Mouse (Mus musculus) embryonic facial prominence, embryonic 10.5 days (tissue): ENCODE data around the gene Gnb3. TPM values are rescaled to one million over a fixed set of nuclear protein-coding genes. Genes with fewer than 3 reads are reported as not detected.

ENCODE experiments used
- polyA plus RNA-seq: library from polyadenylated mRNA; unstranded; fragments of >200 nt; fragmentation: Nextera tagmentation; extraction: Ambion mirVana; gene quantifications from 2 replicates; pipeline ENCODE4 v1.2.1, GENCODE M21; 2016

Gnb3 gene
- polyA plus RNA-seq, 1 experiment from 2014 or later = 0.97 TPM

Other genes with a start within 250 kb of the Gnb3 start
- gene C1s2, start 204.2 kb downstream of the Gnb3 start, polyA plus RNA-seq = not detected in 2 replicates
- 41.4 and 46.6 TPM in 2 replicates for gene Lpcat3, start 177.2 kb downstream of the Gnb3 start, polyA plus RNA-seq
- 233 and 257 TPM in 2 replicates for gene Emg1, start 128.1 kb downstream of the Gnb3 start, polyA plus RNA-seq
- 473 and 496 TPM in 2 replicates for gene Phb2, start 127.9 kb downstream of the Gnb3 start, polyA plus RNA-seq
- 9.3 and 10.4 TPM in 2 replicates for gene Ptpn6, start 101.6 kb downstream of the Gnb3 start, polyA plus RNA-seq
- 425 and 454 TPM in 2 replicates for gene Grcc10, start 98.9 kb downstream of the Gnb3 start, polyA plus RNA-seq
- not detected in 2 replicates for gene Gm45234, start 84.3 kb downstream of the Gnb3 start, polyA plus RNA-seq
- 12.6 and 15.2 TPM in 2 replicates for gene Atn1, start 83.8 kb downstream of the Gnb3 start, polyA plus RNA-seq
- gene Eno2, start 70.6 kb downstream of the Gnb3 start, polyA plus RNA-seq = 2.3 and 2.4 TPM in 2 replicates
- 0.50 and 0.74 TPM in 2 replicates for gene Lrrc23, start 60.5 kb downstream of the Gnb3 start, polyA plus RNA-seq
- gene Spsb2, start 31.6 kb downstream of the Gnb3 start, polyA plus RNA-seq = 7.1 and 8.3 TPM in 2 replicates
- 829 and 899 TPM in 2 replicates for gene Tpi1, start 26.0 kb downstream of the Gnb3 start, polyA plus RNA-seq
- gene Usp5, start 10.8 kb downstream of the Gnb3 start, polyA plus RNA-seq = 191 and 212 TPM in 2 replicates
- 225 and 238 TPM in 2 replicates for gene Cdca3, start 10.7 kb downstream of the Gnb3 start, polyA plus RNA-seq
- 12.2 and 17.0 TPM in 2 replicates for gene P3h3, start 17.5 kb upstream of the Gnb3 start, polyA plus RNA-seq
- gene Gpr162, start 23.7 kb upstream of the Gnb3 start, polyA plus RNA-seq = 1.3 and 1.4 TPM in 2 replicates
- not detected in 2 replicates for gene Cd4, start 47.9 kb upstream of the Gnb3 start, polyA plus RNA-seq
- 1.2 and 1.6 TPM in 2 replicates for gene Lag3, start 71.4 kb upstream of the Gnb3 start, polyA plus RNA-seq
- 203 and 213 TPM in 2 replicates for gene Ptms, start 79.8 kb upstream of the Gnb3 start, polyA plus RNA-seq
- gene Mlf2, start 91.1 kb upstream of the Gnb3 start, polyA plus RNA-seq = 390 and 408 TPM in 2 replicates
- 137 and 146 TPM in 2 replicates for gene Cops7a, start 125.3 kb upstream of the Gnb3 start, polyA plus RNA-seq
- gene Pianp, start 156.4 kb upstream of the Gnb3 start, polyA plus RNA-seq = 0.82 and 1.1 TPM in 2 replicates
- gene Zfp384, start 168.9 kb upstream of the Gnb3 start, polyA plus RNA-seq = 9.4 and 11.0 TPM in 2 replicates
- gene Ing4, start 199.5 kb upstream of the Gnb3 start, polyA plus RNA-seq = 125 and 137 TPM in 2 replicates
- gene Acrbp, start 209.4 kb upstream of the Gnb3 start, polyA plus RNA-seq = 15.9 and 17.8 TPM in 2 replicates
- gene Lpar5, start 227.6 kb upstream of the Gnb3 start, polyA plus RNA-seq = 0.10 and 0.21 TPM in 2 replicates